Mouse (Mus musculus): Measurements from ENCODE around the gene 1700123L14Rik.
"Not testable (repeated sequence)": the region's sequence is repeated elsewhere in the genome, so short reads cannot be mapped to it uniquely, and the experiment has no call there.

Gene 1700123L14Rik

DNA sequence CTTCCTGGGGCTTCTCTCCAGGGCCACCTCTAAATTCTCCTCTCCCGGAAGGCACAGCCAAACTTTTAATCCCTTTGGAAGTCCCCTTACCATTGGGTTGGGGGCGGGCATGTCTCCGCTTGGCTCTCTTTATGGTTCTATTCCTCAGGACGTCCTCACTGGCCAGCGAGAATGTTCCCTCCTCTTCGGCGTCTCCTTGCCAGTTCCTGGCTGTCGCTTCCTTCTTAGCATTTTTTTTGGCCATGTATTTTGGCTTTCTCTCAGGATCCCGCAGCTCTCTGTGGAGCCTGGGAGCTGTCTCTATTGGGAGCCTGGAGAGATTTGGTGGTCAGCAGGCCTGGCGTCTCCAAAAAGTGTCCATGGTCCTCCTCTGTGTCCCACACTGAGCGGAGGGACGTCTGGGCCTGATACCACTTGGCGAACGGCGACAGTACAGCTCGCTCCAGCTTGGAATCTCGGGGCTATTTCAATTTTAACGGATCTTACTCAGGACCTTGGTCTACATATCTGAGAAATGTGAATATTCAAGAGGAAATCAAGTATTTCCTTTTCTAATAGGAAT is at the start of gene 1700123L14Rik:
1700123L14Rik (minus strand) TSS at position 426 of the 562 bp plus-strand sequence.
- no peak for DNase-seq (ENCODE audit: extremely low spot score, low spot score)

DNA sequence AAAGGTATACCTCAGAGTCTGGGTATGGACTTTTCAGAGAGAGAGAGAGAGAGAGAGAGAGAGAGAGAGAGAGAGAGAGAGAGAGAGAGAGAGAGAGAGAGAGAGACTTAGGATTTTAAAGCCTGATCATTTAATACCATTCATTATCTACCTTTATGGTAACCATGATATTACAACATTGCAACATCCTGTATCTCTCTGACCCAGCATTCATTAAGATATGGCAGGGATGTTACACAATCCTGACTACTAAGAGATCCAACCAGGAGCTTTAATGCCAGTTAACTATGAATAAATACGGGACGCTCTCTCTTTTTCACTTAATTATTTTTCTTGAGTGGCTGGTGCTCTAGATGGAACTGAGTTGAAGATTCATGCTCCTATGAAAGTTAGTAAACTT is 39.4 kb upstream of the 1700123L14Rik start:
- no peak for DNase-seq (ENCODE audit: extremely low spot score, low spot score)

DNA sequence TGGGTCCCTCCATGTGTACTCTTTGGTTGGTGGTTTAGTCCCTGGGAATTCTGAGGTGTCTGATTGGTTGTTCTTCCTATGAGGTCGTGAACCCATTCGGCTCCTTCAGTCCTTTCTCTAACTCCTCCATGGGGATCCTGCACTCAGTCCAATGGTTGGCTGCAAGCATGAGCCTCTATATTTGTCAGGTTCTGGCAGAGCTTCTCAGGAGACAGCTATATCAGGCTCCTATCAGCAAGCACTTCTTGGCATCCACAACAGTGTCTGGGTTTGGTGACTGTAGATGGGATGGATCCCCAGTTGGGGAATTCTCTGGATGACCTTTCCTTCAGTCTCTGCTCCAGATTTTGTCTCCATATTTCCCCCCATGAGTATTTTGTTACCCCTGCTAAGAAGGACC is 32.9 kb upstream of the 1700123L14Rik start:
- not testable (repeated sequence) for DNase-seq (ENCODE audit: extremely low spot score, low spot score)

DNA sequence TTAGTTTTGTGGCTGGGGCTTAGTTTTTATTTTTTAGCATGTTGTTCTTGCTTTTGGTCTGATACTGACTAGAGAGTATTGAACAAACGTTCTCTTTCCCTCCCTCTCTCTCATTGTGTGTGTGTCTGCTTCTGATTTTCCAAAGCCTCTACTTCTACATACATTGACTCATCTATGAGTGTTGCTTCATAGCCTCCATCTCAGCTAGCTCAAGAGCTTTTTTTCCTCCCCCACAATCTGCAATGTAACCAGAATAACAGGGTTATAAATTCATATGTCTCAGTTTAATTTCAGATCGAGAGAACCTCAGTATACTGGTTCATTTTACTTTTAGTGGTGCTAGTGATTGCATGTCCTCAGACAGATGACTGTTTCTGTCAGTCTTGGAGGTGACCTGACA is 20.5 kb upstream of the 1700123L14Rik start:
- no peak for DNase-seq (ENCODE audit: extremely low spot score, low spot score)

DNA sequence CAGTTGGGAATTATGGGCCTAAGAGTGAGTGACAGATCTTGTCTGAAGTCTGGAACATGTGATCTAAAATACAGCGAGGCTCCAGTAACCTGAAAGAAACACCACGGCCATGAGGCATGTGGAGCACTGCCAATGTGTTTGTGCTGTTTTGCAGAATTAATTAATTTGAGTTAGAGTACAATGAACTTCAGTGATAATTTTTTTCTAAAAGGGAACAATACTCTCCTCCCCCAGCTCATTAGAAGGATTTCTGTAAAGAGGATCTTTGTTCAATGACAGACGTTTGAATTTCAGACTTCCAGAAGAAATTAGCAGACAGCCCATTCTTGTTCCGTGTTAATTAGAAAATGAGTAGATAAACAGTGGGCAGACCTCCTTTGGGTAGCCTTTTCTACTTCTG is 17.3 kb upstream of the 1700123L14Rik start:
- no peak for DNase-seq (ENCODE audit: extremely low spot score, low spot score)

DNA sequence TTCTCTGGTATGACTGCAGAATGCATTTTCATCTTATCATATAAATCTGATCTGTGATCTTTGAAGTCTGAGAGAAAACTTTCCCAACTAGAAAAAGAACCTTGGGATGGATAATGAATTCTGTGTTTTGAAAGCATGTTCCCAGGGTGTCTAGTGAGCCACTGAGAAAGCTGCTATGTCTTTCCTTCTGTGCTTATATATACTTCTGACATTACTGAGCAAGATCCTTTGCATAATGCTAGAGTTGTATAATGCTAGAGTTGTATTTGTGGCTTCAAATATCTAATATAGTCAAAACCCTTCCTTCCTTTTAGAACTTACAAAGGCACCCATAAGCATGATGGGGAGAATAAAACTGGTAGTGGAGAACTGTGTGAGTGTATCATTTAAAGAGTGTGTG is 12.5 kb upstream of the 1700123L14Rik start:
- DNase-seq (ENCODE audit: extremely low spot score, low spot score) = no peak

DNA sequence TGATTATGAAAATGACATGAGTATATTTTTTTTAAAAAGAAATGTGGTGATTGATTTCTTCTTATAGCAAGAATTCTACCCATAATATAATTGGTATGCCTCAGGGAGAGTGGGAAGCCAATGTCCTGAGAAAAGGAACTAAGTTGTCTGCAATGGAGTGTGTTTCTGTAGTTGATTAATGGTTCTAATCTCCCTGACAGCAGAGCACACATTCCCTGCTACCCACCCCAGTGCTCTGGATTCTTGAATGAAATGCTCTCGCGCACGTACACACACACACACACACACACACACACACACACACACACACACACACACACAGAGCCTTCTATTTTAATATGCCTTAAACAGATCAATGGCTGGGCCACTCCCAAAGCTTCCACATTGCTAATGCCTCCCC is 7.6 kb upstream of the 1700123L14Rik start:
- DNase-seq (ENCODE audit: extremely low spot score, low spot score) = no peak

DNA sequence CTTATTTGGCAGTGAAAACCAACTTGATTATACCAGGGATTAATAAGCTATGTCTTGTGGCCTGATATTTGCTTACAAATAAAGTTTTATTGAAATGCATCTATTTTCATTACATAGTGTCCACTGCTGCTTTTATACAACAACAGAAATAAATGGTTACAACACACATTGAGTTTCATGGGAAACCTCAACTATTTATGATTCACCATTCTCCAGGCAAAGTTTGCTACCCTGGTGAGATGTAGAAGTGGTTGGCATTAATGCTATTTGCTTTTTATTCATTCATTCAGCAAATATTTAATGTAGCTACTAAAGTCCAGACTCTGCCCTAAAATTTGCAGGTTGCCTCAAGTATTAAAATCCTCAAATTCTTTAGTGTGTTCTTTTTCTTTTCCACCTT is 988 bp upstream of the 1700123L14Rik start:
- no peak for DNase-seq (ENCODE audit: extremely low spot score, low spot score)

DNA sequence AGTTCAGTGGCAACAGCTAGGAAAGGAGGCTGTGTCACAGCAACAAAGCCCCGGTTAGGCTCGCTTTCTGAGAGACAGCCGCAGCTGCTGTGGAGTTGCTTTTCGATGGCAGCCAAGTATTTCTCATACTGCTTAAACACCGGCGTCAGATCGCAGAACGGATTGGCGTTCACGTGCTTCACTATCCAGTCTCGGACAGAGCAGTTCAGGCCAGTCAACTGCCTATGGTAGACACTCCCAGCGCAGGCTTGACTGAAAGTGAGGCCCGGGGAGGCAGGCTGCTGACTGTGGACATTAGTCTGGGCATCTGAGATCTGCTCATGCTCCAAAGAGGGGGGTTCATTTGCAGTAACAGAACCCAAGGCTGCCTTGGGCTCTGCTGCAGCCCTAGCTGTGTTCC is 640 bp downstream of the 1700123L14Rik start:
- DNase-seq (ENCODE audit: extremely low spot score, low spot score) = no peak

DNA sequence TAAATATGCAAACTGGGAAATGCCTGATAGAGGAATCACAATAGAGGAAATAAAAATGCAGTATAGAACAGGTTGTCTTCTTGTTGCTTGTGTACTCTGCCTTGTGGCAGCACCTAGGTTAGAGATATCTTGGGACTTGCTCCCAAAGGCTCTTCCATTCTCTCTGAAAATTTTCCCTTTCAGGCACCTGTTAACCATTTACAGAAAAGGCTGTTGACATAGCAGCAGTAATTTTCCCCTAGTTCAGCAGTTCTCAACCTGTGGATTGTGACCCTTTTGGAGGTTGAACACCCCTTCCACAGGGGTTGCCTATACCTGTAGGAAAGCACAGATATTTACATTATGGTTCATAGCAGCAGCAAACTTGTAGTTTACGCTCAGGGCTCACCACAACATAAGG is 22.7 kb downstream of the 1700123L14Rik start:
- no peak for DNase-seq (ENCODE audit: extremely low spot score, low spot score)

DNA sequence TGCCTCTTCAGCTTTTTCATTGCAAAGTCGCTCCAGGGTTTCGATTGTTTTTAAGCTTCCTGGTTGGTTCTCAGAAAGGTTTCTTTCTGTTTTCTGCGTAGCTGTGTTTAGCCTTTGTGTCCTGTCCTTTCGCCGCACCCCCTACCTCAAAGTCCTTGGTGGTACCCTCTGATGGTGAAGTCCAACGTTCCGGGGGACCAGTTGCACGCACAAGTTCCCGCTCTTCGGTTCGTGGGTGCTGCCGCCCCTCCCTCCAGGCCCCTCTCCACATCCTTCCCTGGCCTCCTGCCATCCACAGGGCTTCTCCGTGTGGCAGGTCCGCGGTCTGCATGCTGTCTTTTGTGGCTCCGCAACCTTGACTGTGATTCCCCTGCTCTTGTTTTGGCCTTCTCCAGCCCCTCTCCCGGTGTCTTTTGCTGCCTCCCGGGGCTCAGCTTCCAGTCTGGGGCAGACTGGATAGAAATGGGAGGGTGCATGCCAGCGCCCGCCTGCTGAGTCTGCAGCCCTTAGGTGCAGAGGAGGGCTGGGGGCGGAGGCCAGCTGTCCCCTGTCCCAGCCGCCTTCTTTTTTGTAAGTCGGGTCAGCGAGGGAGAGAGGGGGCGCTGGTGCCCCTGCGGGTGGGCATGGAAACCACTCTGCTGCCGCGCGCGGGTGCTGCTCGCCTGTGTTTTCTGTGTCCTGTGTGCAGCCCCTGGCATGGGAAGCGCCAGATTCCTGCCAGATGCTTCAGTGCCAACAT is 49.3 kb downstream of the 1700123L14Rik start:
- peak; percentile 66 for DNase-seq (ENCODE audit: extremely low spot score, low spot score)

DNA sequence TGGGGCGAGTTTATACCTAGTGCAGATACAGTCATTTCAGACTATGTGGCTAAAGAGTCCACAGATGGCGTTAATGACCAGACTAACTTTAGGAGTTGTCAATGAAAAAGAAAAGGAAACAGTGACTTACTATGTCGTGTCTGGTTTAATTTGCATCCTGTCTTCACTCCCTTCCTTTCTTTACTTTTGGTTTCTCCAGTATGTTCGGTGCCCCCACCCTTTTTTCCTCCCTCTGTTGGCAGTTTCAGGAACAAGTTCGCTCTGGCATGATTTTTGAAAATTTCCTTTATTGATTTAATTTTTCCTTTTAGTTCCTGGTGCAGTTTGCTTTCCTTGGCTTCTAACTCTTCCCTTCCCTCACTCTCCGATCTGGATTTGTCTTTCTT is 49.9 kb downstream of the 1700123L14Rik start:
- DNase-seq (ENCODE audit: extremely low spot score, low spot score) = no peak
